Mouse (Mus musculus) inflammation-experienced regulatory T-cells, adult 6 months (primary cell): Measurements from ENCODE around the gene Mcat. TPM values are rescaled to one million over a fixed set of nuclear protein-coding genes. Genes with fewer than 3 reads are reported as not detected.

Source experiments
- ATAC-seq: one replicate; pipeline ENCODE4 v1.8.0; 2017
- polyA plus RNA-seq, 3 experiments: library from polyadenylated mRNA; unstranded; fragments of 100-300 nt; shearing (Covaris generic); gene quantifications; one replicate each; pipeline ENCODE4 v1.2.1; 2017

Mcat gene
- 1 to 10 TPM; 3.0 to 5.2 (median 4.1) TPM for polyA plus RNA-seq

DNA sequence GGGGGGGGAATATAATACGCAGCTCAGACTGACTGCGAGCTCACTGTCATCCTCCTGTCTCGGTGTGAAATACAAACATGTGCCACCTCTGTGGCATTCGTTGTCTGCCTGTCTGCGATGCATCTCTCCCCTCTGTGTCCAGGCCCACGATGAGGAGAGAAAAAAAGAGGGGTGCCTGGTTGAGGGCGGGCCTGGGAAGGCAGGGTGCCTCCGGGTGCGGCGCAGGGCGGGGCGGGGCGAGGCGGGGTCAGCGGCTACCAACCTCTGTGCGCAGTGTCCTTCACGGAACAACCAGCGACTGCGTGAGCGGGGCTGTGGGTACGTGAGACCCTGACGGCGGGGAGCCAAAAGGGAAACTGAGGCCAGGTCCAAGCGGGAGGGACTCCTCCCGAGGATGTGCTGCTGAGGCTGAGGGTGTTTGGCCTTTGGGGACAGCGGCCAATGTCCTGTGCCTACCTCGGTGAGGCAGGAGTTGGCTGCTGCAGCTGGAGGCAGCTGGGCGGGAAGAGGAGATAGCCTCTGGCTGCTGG lies at the start of gene Mcat, which contains the start of gene Tspo:
Gene Mcat (minus strand): TSS at position 461 of the 530 bp plus-strand sequence.
Gene Tspo (plus strand): TSS at position 266 of the 530 bp plus-strand sequence.
- peak; percentile 49 for ATAC-seq

DNA sequence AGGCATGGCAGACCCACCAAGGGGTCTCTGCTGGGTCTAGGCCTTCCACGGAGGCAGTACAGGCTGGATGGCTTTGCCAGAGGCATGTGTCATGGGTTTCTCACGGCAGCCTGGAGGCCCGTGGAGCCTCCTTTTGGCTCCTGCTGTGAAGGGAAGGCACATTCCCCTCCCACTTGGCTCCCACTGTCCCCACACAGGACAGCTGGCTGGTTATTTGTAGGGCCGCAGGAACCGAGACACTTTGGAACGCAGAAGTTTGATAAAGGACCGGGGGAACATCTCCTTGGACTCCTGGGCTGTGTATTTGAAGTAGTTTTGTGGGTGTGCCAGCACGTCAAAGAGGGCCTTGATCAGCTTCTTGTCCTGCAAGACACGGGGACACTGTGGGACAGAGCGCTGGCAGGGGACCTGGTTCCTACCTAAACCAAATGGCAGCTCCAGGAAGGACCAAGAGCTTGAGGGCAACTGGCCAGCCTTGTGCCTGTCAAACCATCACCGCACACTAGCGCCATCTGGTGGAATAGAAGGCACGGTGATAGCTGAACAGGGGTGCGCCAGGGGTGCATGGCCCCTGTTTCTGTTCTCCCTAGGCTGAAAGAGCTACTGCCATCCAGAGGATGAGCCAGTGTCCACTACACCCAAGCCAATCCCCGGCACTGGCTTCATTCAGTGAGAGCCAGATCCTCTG lies 43.7 kb upstream of the Mcat start:
- ATAC-seq = peak; percentile 41

DNA sequence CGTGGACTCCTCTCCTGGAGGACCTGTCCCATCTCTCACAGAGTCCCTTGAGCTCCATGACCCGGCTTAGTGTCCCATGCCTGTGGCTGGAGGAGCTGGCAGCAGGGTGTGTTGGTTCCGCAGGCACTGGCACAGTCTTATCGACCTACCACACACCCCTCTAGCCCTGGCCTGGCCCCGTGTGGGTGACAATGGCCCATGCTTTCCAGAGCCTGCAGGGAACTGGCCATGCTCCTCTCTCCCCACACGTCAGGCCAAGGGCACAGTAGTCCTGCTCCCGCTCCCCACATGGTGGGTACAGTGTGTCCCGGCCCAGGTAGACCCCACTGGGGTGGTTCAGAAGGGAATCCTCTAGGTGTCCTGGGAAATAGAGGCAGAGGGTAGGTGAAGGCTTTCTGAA lies 43.1 kb upstream of the Mcat start:
- no peak for ATAC-seq

DNA sequence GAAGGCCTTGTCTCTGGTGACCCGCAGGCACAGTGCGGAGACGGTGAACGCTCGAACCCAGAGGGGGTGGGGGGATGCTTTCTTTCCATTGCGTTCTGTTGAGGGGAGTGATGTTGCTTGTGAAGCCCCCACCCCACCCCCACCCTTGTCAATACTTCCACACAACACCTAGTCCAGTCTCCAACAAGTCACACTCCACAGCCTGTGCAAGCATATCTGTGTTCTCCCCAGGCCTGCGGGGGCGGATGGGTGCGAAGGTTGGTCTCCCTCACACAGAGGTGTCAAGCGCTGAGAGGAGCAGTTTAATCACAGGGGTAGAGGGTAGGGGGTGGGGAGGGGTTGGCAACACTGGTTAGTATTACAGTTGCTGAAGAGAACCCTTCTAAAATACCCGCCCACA lies 42.6 kb upstream of the Mcat start:
- no peak for ATAC-seq

DNA sequence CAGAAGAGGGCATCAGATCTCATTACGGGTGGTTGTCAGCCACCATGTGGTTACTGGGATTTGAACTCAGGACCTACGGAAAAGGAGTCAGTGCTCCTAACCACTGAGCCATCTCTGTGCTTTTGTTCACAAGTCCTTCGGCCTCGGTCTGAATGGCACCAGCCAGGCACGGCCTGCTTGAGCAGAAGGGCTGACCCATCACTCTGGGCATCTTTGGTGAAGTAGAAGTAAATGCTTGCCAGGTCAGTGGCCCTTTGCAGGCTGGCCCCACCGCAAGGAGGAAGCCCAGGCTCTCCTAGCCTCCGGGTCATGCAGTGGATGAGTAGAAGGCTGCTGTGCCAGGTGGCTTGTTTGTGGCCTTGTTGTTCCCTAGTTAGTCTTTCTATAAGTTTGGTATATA lies 39.8 kb upstream of the Mcat start:
- ATAC-seq = no peak

DNA sequence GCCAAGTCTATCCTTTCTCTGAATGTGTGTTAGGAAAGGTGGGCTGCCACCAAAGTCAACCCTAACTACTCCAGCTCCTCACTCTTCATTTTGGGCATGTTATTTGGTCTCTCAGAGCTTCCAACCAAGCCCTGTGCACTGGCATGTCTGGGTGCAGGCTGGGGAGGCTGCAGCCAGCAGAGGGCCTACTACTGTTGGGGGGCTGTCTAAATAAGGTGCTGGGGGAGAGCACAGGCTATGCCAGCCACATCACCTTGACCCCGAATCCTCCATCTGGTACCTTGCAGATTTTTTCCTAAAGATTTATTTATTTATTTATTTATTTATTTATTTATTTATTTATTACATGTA lies 39.4 kb upstream of the Mcat start:
- peak; percentile 25 for ATAC-seq

DNA sequence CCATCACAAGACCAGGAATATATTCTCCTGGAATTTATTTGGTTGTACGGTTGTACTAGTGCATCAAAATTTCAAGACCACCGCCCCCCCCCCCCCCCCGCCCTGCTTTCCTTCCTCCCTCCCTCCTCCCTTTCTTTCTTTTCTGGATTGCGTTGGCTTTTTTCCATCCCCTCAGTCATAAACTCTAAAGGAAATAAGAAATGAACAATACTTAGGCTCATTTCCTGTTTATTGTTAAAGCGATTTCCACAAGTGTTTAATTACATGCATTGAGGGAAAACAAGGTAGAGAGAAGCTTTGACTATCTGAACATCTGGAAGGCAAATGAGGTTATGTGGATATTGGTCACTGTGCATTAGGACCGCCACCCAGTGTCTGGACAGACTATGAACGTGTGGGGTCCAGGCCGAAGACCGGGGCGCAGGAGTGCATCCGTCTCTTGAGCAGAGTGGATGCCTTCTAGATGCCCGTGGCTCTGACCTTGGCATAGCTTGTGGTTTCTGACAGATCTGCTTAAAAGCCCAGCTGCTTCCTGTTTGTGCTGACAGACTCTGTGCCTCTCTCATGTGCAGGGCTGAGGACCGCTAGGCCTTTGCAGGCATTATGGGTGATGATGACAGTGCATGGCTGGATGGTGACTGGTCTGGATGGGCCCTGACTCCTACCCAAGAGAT lies 38.9 kb upstream of the Mcat start:
- peak; percentile 92 for ATAC-seq

DNA sequence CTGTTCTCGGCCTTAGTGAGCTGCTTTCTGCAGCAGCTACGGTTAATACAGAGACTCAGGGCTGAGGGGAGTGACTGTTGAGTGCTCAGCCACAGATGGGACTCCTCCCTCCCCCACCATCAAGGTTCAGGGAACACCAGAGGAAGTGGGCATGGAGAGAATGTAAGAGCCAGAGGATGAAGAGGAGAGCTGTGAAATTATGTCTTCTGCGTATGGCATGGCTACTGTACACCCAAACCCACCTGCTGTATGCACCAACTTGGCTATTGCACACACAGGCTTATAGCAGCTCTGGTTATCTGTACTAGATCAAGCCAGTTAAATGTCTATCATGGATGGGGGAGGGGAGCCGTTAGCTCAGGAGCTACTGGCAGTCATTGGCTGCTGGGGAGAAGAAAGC lies 37.6 kb upstream of the Mcat start:
- ATAC-seq = no peak

DNA sequence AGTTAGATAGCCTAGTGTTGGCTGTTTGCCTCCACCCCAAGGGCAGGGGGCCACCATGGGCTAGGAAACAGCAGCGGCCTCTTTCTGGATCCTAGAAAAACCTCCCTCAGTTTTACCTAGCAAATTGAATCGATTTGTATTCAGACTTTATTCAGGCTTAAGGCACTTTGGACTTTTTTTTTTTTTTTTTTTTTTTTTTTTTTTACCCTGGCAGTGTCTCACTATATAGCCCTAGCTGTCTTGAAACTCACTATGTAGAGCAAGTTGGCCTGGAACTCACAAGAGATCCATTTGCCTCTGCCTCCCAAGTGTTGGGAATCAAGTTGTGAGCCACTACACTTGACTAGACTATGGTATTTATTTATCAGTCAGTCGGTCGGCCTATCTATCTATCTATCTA lies 33.2 kb upstream of the Mcat start:
- ATAC-seq = no peak

DNA sequence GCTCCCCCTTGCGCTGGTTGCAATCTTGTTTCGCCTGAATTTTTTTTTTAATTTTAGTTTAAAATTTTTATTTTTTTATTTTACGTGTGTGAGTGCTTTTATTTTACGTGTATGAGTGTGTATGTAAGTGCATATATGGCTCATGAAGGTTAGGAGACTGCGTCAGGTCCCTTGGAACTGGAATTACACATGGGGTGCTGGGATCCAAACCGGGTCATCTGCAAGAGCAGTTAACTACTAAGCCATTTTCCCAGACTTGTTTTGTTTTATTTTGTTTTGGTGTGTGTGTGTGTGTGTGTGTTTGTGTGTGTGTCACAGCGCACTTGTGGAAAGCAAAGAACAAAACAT lies 31.8 kb upstream of the Mcat start:
- ATAC-seq = no peak

DNA sequence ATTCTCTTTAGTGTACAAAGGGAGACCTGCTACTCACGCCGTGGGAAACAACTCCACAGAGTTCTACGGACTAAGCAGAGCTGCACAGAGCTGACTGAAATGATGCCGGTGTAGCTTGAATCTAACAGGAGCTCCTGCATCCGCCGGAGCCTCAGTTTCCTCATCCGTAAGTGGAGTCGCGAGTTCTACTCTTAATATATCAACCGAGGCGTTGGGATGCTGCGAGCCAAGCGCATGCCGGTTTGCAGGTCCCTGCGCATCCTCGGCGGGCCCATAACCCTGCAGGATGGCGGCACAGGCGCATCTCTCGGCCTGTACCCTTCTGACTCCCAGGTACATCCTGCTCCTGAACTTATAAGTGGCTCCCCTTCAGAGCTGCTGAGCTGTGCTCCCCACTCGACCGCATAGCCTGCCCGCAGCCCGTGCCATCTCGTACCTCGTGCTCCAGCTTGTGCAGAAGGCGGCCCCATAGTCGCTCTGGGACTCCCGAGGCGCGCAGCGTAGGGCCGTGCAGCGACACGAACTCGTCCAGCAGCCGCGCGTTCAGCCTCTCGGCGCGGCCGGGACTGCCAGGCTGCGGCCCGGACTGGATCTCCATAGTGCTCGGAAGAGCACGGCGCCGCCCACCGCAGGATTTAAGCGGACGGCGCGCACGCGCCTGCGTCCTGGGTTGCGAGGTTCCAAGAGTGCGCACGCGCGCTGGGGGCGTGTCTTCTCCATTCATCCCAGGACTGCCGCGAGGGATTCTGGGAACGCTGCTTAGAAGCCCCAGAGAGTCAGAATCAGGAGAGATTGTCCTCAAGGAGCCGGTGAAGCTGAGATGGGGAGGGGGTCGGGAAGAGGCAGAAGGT lies 31.2 kb upstream of the Mcat start, which contains the start of gene Ttll12:
Gene Ttll12 (minus strand): TSS at position 645 of the 851 bp plus-strand sequence.
- peak; percentile 90 for ATAC-seq

DNA sequence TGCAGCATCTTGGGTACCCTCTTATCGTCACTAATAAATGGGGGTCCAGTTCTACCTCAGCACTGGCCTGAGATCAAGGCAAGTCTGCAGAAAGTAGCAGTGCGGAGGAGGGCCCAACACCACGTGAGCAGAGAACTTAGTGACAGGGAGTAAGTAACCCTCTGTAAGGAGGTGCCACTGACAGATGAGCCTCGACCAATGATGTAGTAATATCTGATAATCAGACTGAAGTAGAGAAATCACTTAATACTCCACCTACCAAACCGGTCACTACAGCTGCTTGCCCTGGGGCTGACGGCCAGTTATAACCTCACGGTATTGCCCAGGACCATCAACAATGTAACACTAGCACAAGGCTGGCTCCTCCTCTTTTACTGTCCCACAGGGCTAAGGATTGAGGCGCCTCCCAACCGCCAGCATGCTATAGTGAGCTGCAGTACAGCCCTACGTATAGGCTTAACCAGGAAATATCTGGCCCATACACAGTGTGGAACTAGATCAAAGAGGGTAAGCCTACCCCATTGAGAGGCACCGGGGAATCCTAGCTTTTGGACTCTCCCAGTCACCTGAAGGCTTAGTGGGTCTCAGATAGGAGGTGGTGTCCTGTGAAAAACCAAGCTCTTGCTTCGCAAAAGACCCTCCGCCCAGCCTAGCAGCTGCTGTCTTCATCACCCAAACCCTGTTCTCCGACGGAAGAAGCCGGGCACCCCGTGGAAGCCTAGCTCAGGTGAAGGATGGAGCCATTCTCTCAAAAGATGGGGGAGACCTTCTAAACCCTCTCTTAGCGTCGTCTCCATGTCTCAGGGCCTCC lies 30.3 kb upstream of the Mcat start:
- no peak for ATAC-seq

DNA sequence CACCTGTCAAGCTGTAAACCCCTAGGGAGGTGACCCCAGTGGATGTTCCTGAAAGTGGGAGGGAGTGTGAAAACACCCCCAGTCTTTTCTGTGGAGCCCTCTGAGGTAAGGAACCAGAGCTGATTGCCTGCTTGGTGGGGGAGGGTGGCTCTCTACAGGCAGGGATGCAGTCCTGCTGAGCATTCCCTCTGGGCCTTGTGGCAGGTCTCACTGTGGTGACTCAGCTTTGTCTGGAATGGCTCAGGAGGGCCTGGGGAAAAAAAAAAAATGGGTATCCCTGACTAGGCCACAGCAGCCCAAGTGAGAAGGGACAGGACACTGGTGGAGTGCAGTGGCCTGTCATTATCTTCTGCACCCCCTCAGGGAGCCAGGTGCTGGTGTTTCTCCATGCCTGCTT lies 29.6 kb upstream of the Mcat start:
- ATAC-seq = no peak

DNA sequence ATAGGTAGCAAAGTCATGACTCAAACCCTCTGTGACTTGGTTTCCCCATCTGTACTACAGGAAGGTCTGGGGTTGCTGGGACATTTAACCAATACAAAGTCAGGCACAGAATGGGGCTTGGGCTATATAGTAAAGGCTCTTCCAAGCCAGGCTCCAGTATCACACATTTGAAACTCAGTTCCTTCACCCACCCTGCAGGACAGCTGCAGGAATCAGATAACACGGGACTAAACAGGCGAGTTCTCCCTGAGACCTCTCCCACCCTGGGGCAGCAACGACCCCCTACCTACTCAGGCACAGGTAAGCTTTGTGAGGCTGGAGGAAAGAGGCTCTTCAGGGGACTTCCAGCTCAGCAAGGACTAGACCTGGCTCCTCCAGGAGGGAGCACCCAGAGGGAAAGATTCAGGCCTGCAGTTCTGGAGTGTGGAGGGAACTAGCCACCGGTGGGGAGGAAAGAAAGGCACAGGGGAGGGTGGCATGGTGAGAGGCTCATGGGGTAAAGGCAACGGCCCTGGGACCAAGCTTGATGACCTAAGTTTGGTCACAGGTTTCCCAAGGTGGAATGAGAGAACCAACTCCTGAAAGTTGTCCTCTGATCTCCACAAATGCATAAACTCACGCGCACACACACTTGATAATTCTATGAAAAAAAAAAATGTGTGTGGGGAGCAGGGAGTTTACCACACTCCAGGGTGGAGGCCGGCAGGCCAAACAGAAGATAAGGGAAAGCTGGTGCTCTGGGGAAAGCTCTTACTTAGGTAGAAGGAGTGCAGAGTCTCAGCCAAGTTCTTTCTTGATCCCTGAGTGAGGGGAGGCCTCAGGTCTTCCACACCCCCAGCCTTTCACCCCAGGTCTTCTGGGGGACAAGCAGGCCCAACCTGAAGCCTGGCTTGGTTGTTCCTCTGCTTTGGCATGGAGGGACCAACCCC lies 28.9 kb upstream of the Mcat start:
- no peak for ATAC-seq

DNA sequence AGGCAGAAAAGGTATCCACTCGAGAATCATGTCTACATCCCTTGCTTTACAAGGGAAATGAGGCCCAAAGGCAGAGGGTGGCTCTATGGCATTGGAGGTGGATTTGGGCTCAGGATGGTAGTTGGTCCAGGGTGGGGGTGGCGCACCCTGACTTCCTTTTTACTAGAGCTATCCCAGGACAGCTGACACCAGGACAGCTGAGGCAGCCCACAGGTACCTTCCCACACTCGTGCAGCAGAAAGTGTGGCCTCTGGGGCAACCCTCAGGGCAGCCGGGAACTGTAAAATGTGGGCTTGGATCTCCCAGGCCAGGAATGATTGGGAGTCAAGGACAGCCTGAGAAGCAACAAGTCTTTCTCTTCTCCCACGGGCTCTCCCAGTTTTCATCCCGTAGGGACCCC lies 28.2 kb upstream of the Mcat start:
- ATAC-seq = no peak

DNA sequence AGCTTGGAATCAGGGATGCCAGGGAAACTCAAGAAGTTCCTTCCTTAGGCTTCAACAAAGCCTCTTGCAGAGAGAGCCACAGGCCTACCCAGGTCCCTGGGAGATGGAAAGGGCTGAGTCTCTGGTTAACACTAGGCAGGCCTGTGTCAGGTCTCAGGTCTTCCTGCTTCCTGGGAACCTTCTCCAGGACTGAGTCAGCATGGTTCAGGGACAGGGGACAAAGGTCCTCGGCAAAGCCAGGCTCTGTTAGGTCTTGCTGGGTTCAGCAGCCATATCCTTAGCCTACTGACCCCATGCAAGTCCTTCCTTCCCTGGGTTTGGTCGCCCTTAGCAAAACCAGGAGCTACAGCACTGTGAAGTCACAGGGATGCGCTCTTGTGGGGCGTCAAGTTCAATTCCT lies 27.3 kb upstream of the Mcat start:
- ATAC-seq = no peak

DNA sequence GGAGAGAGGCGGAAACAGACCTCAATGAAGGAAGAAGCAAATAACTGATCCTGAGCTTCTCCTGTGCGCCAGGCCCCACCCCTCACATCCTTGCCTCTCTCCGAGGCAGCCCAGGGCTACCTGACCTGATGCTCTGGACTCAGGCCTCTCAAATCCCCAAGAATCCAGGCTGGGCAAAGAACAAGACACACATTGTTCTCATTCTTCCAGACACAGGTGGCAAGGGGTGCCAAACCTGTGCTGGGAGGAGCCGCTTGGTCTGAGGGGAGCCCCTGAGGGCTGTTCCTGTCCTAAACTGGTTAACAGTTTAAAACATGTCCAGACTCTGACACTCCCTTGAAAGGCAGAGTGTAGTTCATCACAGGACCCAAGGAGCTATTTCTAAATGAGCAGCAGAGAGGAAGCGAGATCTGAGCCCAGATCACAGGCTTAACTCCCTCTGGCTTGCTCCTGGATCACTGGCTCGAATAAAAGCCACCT lies 21.2 kb upstream of the Mcat start:
- ATAC-seq = no peak

DNA sequence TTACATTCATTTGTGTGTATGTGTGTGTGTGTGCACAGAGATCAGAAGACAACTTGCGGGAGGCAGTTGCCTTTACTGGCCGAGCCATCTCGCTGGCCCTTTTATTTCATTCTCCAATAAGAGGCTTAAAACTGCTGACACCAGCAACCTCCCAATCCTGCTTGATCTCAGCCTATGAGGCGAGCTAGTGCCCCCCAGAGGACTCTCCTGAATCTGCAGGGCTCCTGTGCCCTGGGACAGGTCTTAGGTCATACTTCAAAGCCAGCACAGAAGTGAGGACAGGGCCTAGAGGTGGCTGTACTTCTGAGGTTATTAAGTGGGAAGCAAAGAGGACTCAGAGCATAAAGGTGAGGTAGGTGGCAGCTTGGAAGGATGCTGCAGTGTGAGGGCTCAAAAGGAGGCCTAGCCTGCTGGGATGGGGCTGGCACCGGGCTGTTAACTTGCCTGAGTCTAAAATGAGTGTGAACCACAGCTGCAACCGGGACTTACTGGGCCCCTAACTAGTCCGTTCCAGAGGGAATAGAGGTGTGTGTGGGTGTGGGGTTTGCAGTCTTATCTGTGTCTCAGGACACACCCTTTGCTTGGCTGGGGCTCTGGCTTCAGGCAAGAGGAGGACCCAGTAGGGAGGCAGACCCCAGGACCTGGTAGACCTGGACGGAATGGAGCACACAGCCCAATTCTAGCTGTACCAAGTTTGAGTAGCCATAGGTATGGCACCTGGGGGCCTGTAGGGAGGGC lies 20.0 kb upstream of the Mcat start:
- ATAC-seq = no peak

DNA sequence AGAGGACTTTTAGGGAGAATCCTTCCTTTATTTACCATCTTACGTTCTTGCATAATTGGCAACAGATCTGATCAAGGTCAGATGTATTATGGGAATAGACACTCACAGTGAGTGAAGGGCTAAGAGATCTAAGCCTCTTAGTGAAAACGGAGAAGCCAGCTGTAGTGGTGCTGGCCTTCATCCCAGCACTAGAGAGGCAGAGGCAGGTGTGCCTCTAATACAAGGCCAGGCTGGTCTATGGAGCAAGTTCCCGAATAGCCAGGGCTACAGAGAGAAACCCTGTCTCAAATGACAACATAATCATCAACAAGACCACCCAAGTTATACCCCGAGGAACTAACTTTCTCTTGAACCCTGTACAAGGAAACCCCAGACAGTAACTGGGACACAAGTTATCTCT lies 19.3 kb upstream of the Mcat start:
- no peak for ATAC-seq

DNA sequence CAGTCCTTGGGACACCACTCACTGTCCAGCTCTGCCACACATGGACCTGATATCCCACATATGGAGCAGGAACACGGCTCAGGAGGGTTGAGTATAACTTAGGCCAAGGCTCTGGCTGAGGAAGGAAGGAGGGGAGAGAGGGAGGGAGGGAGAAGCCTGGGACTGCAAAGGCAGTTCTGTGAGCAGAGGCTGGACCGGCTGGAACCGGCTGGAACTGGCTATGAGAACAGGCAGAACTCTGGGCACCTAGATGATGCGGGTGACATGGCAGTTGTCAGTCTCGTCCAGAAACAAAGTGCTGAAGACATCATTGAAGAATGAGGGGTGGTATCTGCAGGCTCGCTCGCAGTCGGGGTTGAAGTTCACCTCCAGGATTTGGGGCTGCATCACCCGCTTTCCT lies 13.1 kb upstream of the Mcat start:
- no peak for ATAC-seq
